In the genomic region with DNA sequence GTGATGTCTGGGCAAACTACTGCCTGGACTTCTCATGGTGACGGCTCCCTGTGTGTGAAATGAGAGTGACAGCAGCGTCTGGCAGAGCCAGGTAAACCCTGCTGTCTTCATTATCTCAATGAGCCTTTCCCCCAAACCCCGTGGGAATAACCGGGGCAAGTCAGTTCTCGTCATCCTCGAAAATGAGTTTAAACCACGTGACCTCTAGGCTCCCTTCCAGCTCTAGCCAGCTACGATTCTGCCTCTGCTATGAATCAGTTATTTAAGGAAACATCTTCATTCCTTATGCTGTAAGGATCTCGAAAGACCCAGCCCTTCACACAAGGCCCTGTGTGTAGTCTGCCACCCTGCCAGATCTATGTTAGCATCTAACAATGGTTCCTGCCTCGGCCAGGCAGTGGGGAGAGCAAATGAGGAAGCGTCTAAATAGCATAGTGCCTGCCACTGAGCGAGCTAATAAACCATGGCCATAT, we compare ENCODE assay signal across 9 mouse cellular contexts. TPM values are rescaled to one million over a fixed set of nuclear protein-coding genes. Genes with fewer than 3 reads are reported as not detected.
DNase-seq lines count a peak whose midpoint lies in the region; ATAC-seq and TF ChIP-seq lines count a peak whose summit lies in the region.
"Had no signal": no experiment of that assay in that cellular context is flagged by ENCODE, and none has a peak within 500 bp of the region (broad histone marks: within the 10 kb centered on the region; RNA-seq: fewer than 3 reads in every experiment).

No protein-coding gene starts in this region.

- TF ChIP-seq POLR2A in embryonic fibroblast, embryonic 13.5 days (IDR thresholded peaks at IDR 0.05; ENCODE audit: low read depth, low read length), result no peak

- H3K9ac ChIP-seq in limb, embryonic 13.5 days, result no peak overlapping the region
- no peak overlapping the region for H3K9ac ChIP-seq in limb, embryonic 15.5 days
- H3K9ac ChIP-seq: liver, embryonic 13.5 days had no signal

- DNase-seq in adrenal gland, postnatal 14 days, result peak; percentile 42
- no peak for DNase-seq in adrenal gland, postnatal 25 days
- DNase-seq in limb, embryonic 10.5 days (ENCODE audit: low spot score), result no peak
- no peak for DNase-seq in thymus, postnatal 0 days (ENCODE audit: low spot score)
- DNase-seq in cerebellum, adult 18-20 months, result no peak
- DNase-seq: liver, embryonic 13.5 days had no signal

- no peaks in the 10 kb centered on the region for H3K36me3 ChIP-seq in limb, embryonic 13.5 days
- H3K36me3 ChIP-seq in limb, embryonic 10.5 days, result no peaks in the 10 kb centered on the region
- H3K36me3 ChIP-seq in limb, embryonic 15.5 days, result no peaks in the 10 kb centered on the region
- H3K36me3 ChIP-seq: liver, embryonic 13.5 days had no signal

- TF ChIP-seq CTCF in embryonic fibroblast, embryonic 13.5 days (IDR thresholded peaks at IDR 0.05; ENCODE audit: borderline replicate concordance, insufficient read depth, low read length), result no peak

- H3K9me3 ChIP-seq in limb, embryonic 13.5 days, result peaks cover 3% of the 10 kb centered on the region; the same call in 1 of the 2 replicates
- H3K9me3 ChIP-seq in limb, embryonic 10.5 days (replicated peaks), result no peaks in the 10 kb centered on the region
- no peaks in the 10 kb centered on the region for H3K9me3 ChIP-seq in limb, embryonic 15.5 days
- H3K9me3 ChIP-seq: liver, embryonic 13.5 days had no signal

- H3K4me1 ChIP-seq in limb, embryonic 13.5 days, result peaks cover 6% of the 10 kb centered on the region
- H3K4me1 ChIP-seq in limb, embryonic 10.5 days, result peaks cover 7% of the 10 kb centered on the region
- peaks cover 15% of the 10 kb centered on the region for H3K4me1 ChIP-seq in embryonic fibroblast, embryonic 13.5 days (ENCODE audit: control insufficient read depth, insufficient read depth, low read length)
- H3K4me1 ChIP-seq in limb, embryonic 15.5 days, result peaks cover 4% of the 10 kb centered on the region

- 60% methylated on average over 12 of the region's 12 CpGs for WGBS in limb, embryonic 13.5 days
- 76% methylated on average over 12 of the region's 12 CpGs for WGBS in limb, embryonic 10.5 days
- 50% methylated on average over 12 of the region's 12 CpGs for WGBS in limb, embryonic 15.5 days

- no peak overlapping the region for H3K4me3 ChIP-seq in limb, embryonic 13.5 days
- no peak overlapping the region for H3K4me3 ChIP-seq in limb, embryonic 10.5 days
- H3K4me3 ChIP-seq in embryonic fibroblast, embryonic 13.5 days (ENCODE audit: insufficient read depth, low read length), result no peak overlapping the region
- no peak overlapping the region for H3K4me3 ChIP-seq in limb, embryonic 15.5 days
- H3K4me3 ChIP-seq: liver, embryonic 13.5 days had no signal

- H3K27me3 ChIP-seq in limb, embryonic 13.5 days, result no peaks in the 10 kb centered on the region
- H3K27me3 ChIP-seq in limb, embryonic 10.5 days (ENCODE audit: low read depth, poor library complexity, severe bottlenecking), result no peaks in the 10 kb centered on the region
- H3K27me3 ChIP-seq in limb, embryonic 15.5 days, result no peaks in the 10 kb centered on the region
- H3K27me3 ChIP-seq: liver, embryonic 13.5 days had no signal

- no peak overlapping the region for H3K4me2 ChIP-seq in limb, embryonic 13.5 days (replicated peaks)
- H3K4me2 ChIP-seq in limb, embryonic 15.5 days, result no peak overlapping the region
- H3K4me2 ChIP-seq: liver, embryonic 13.5 days had no signal

- ATAC-seq in limb, embryonic 13.5 days (ENCODE audit: low FRiP score, low read depth), result no peak
- ATAC-seq in limb, embryonic 15.5 days (ENCODE audit: insufficient number of reproducible peaks, low FRiP score, low TSS enrichment, low read depth), result no peak

- peak overlapping the region; percentile 12; the same call in 1 of the 2 replicates for H3K27ac ChIP-seq in limb, embryonic 13.5 days
- no peak overlapping the region for H3K27ac ChIP-seq in limb, embryonic 10.5 days
- peak overlapping the region; percentile 81 for H3K27ac ChIP-seq in embryonic fibroblast, embryonic 13.5 days (ENCODE audit: insufficient read depth, low read length)
- peak overlapping the region; percentile 67 for H3K27ac ChIP-seq in limb, embryonic 15.5 days
- H3K27ac ChIP-seq: liver, embryonic 13.5 days had no signal

RNA-seq across cellular contexts. Expression of a gene that starts 5.4 kb away (rescaled TPM):
- total RNA-seq in adrenal gland, postnatal 14 days (2021), result 38.4 and 38.9 TPM in 2 replicates
- total RNA-seq in adrenal gland, postnatal 25 days (2021), result 37.8 and 41.2 TPM in 2 replicates
- 19.4 and 21.9 TPM in 2 replicates for polyA plus RNA-seq in limb, embryonic 13.5 days (2015; fragmentation: Nextera tagmentation; extraction: Ambion mirVana)
- polyA plus RNA-seq in limb, embryonic 10.5 days (2016; fragmentation: Nextera tagmentation; extraction: Ambion mirVana), result 27.3 and 30.3 TPM in 2 replicates
- polyA plus RNA-seq in embryonic fibroblast, embryonic 13.5 days (2011; ENCODE audit: insufficient read length, low read depth, missing spikeins), result 37.3 and 41.2 TPM in 2 replicates
- polyA plus RNA-seq in limb, embryonic 15.5 days (2015; fragmentation: Nextera tagmentation; extraction: Ambion mirVana), result 15.1 and 18.2 TPM in 2 replicates
- polyA plus RNA-seq in thymus, postnatal 0 days (2015; fragmentation: Nextera tagmentation; extraction: Ambion mirVana), result 11.3 and 11.6 TPM in 2 replicates

RNA-seq across cellular contexts. Expression of a gene that starts 21.4 kb away (rescaled TPM):
- 17.6 and 23.5 TPM in 2 replicates for total RNA-seq in adrenal gland, postnatal 14 days (2021)
- total RNA-seq in adrenal gland, postnatal 25 days (2021), result 19.3 and 22.9 TPM in 2 replicates
- polyA plus RNA-seq in limb, embryonic 13.5 days (2015; fragmentation: Nextera tagmentation; extraction: Ambion mirVana), result 20.3 and 21.3 TPM in 2 replicates
- polyA plus RNA-seq in limb, embryonic 10.5 days (2016; fragmentation: Nextera tagmentation; extraction: Ambion mirVana), result 16.4 and 18.5 TPM in 2 replicates
- 33.7 and 43.3 TPM in 2 replicates for polyA plus RNA-seq in embryonic fibroblast, embryonic 13.5 days (2011; ENCODE audit: insufficient read length, low read depth, missing spikeins)
- polyA plus RNA-seq in limb, embryonic 15.5 days (2015; fragmentation: Nextera tagmentation; extraction: Ambion mirVana), result 24.6 and 24.8 TPM in 2 replicates
- polyA plus RNA-seq in thymus, postnatal 0 days (2015; fragmentation: Nextera tagmentation; extraction: Ambion mirVana), result 23.1 and 26.7 TPM in 2 replicates

RNA-seq across cellular contexts. Expression of a gene that starts 40.7 kb away (rescaled TPM):
- total RNA-seq in adrenal gland, postnatal 14 days (2021), result 8.6 and 9.5 TPM in 2 replicates
- 6.2 and 8.3 TPM in 2 replicates for total RNA-seq in adrenal gland, postnatal 25 days (2021)
- polyA plus RNA-seq in limb, embryonic 13.5 days (2015; fragmentation: Nextera tagmentation; extraction: Ambion mirVana), result 8.9 and 12.8 TPM in 2 replicates
- polyA plus RNA-seq in limb, embryonic 10.5 days (2016; fragmentation: Nextera tagmentation; extraction: Ambion mirVana), result 3.8 and 4.4 TPM in 2 replicates
- 2.9 and 7.5 TPM in 2 replicates for polyA plus RNA-seq in embryonic fibroblast, embryonic 13.5 days (2011; ENCODE audit: insufficient read length, low read depth, missing spikeins)
- 16.2 and 19.4 TPM in 2 replicates for polyA plus RNA-seq in limb, embryonic 15.5 days (2015; fragmentation: Nextera tagmentation; extraction: Ambion mirVana)
- 5.5 and 5.6 TPM in 2 replicates for polyA plus RNA-seq in thymus, postnatal 0 days (2015; fragmentation: Nextera tagmentation; extraction: Ambion mirVana)
